Mouse (Mus musculus): Measurements from ENCODE around the gene Rcc1l.

DNA sequence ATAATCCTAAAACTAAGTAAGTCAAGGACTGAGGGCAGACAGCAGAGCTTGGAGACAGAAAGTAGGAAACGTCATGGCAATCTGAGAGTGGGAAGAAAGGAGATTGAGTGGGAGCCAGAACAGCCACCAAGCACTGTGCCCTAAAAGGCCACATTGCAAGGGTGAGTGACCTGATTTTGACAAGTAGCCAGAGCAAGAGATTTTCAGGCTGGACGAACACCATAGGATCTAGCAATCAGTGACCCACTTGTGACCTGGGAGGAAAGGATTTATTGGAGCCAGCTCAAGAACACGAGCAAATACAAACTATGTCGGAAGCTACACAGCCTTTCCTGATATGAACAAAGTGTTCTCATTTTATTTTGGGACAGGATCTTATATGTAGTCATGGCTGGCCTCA is 6.2 kb upstream of the Rcc1l start:
- TF ChIP-seq GATA1 (IDR thresholded peaks at IDR 0.05; ENCODE audit: borderline replicate concordance, low read length) (no peak), FLI1 (IDR thresholded peaks at IDR 0.05; ENCODE audit: low read length) (no peak)

Measured in megakaryocyte, embryonic 14.5 days (primary cell).